ENCODE assay signal across 16 mouse cellular contexts in genomic region chr6:40177870-40178269, GRCm38 (mm10).
DNase-seq lines count a peak whose midpoint lies in the region; ATAC-seq and TF ChIP-seq lines count a peak whose summit lies in the region.
"Had no signal": no experiment of that assay in that cellular context is flagged by ENCODE, and none has a peak within 500 bp of the region (broad histone marks: within the 10 kb centered on the region; RNA-seq: fewer than 3 reads in every experiment).

No protein-coding gene starts in this region.

- no peaks in the 10 kb centered on the region for H3K27me3 ChIP-seq in midbrain, embryonic 16.5 days (ENCODE audit: control insufficient read depth, insufficient read depth, low read depth, low read length)
- H3K27me3 ChIP-seq in midbrain, postnatal 0 days (ENCODE audit: insufficient read depth, low read length): no peaks in the 10 kb centered on the region
- H3K27me3 ChIP-seq: embryonic facial prominence, embryonic 13.5 days; midbrain, embryonic 15.5 days had no signal

- H3K4me3 ChIP-seq in midbrain, embryonic 16.5 days (ENCODE audit: low read depth, low read length): no peak overlapping the region
- no peak overlapping the region for H3K4me3 ChIP-seq in midbrain, postnatal 0 days (ENCODE audit: low read depth, low read length)
- H3K4me3 ChIP-seq: embryonic facial prominence, embryonic 13.5 days; heart, embryonic 10.5 days; layer of hippocampus, adult 2 months; midbrain, embryonic 15.5 days had no signal

- peaks cover 2% of the 10 kb centered on the region; the same call in 1 of the 2 replicates for H3K4me1 ChIP-seq in midbrain, embryonic 16.5 days (ENCODE audit: control insufficient read depth, insufficient read depth, low read length)
- H3K4me1 ChIP-seq in midbrain, postnatal 0 days (ENCODE audit: insufficient read depth, low read length): peaks cover 11% of the 10 kb centered on the region
- H3K4me1 ChIP-seq: embryonic facial prominence, embryonic 13.5 days; heart, embryonic 10.5 days had no signal

- H3K27ac ChIP-seq in midbrain, embryonic 16.5 days (ENCODE audit: low read length): no peak overlapping the region
- H3K27ac ChIP-seq in midbrain, postnatal 0 days (ENCODE audit: low read depth, low read length): no peak overlapping the region
- H3K27ac ChIP-seq: embryonic facial prominence, embryonic 13.5 days; heart, embryonic 10.5 days; kidney, postnatal 0 days; layer of hippocampus, adult 2 months; midbrain, embryonic 15.5 days had no signal

- 49% methylated on average over 4 of the region's 4 CpGs for WGBS in midbrain, embryonic 16.5 days
- 62% methylated on average over 4 of the region's 4 CpGs for WGBS in midbrain, postnatal 0 days

- DNase-seq in frontal cortex, postnatal 36 days (ENCODE audit: low spot score in 2 of 2): peak; percentile 60 to 61
- no peak for DNase-seq in frontal cortex, postnatal 10 days (ENCODE audit: low spot score in 2 of 2)
- DNase-seq in midbrain, postnatal 0 days (ENCODE audit: low spot score): no peak
- peak; percentile 81 for DNase-seq in brain, adult 2 months (ENCODE audit: low read depth, low spot score)
- peak; percentile 37 to 73 for DNase-seq in right cerebral cortex, postnatal 36 days (ENCODE audit: low spot score in 2 of 2)
- no peak for DNase-seq in adrenal gland, adult (ENCODE audit: inconsistent age in 2 of 2, low spot score in 1 of 2)
- DNase-seq: adrenal gland, adult 8-10 months; cerebellum, postnatal 10 days; kidney, adult 18-20 months; liver had no signal

- TF ChIP-seq CTCF in midbrain, postnatal 0 days (IDR thresholded peaks at IDR 0.05): no peak

- H3K9me3 ChIP-seq in midbrain, embryonic 16.5 days (replicated peaks; ENCODE audit: control insufficient read depth, low read length, poor library complexity, severe bottlenecking): no peaks in the 10 kb centered on the region
- H3K9me3 ChIP-seq in midbrain, postnatal 0 days (ENCODE audit: low read length): no peaks in the 10 kb centered on the region
- H3K9me3 ChIP-seq: embryonic facial prominence, embryonic 13.5 days; heart, embryonic 10.5 days; midbrain, embryonic 15.5 days had no signal

- no peak overlapping the region for H3K9ac ChIP-seq in midbrain, embryonic 16.5 days (ENCODE audit: low read depth, low read length)
- H3K9ac ChIP-seq in midbrain, postnatal 0 days (replicated peaks; ENCODE audit: low read length, poor library complexity, severe bottlenecking): no peak overlapping the region
- H3K9ac ChIP-seq: embryonic facial prominence, embryonic 13.5 days; midbrain, embryonic 15.5 days had no signal

- no peaks in the 10 kb centered on the region for H3K36me3 ChIP-seq in midbrain, embryonic 16.5 days (ENCODE audit: control insufficient read depth, insufficient read depth, low read length)
- H3K36me3 ChIP-seq in midbrain, postnatal 0 days (ENCODE audit: insufficient read depth, low read length): no peaks in the 10 kb centered on the region
- H3K36me3 ChIP-seq: embryonic facial prominence, embryonic 13.5 days; heart, embryonic 10.5 days; midbrain, embryonic 15.5 days had no signal

- ATAC-seq in midbrain, embryonic 16.5 days: peak; percentile 29; the same call in 1 of the 2 replicates
- no peak for ATAC-seq in midbrain, postnatal 0 days (ENCODE audit: low FRiP score)

- H3K4me2 ChIP-seq in midbrain, embryonic 16.5 days (ENCODE audit: low read length): no peak overlapping the region
- no peak overlapping the region for H3K4me2 ChIP-seq in midbrain, postnatal 0 days (ENCODE audit: low read depth, low read length, poor library complexity, severe bottlenecking)
- H3K4me2 ChIP-seq: embryonic facial prominence, embryonic 13.5 days; midbrain, embryonic 15.5 days had no signal

Comparison
In these comparisons a context has a peak if more than half of its experiments do, and no peak if none do; other contexts are left out.
1. DNase-seq: peak in frontal cortex, postnatal 36 days (2 of 2), brain, adult 2 months (single experiment) and right cerebral cortex, postnatal 36 days (2 of 2); none in frontal cortex, postnatal 10 days (0 of 2), midbrain, postnatal 0 days (single experiment) and adrenal gland, adult (0 of 2).